Mouse (Mus musculus): ENCODE data around the gene Nrn1. TPM values are rescaled to one million over a fixed set of nuclear protein-coding genes. Genes with fewer than 3 reads are reported as not detected.
A peak's percentile ranks its signal among the peaks of the same experiment; 100 is the strongest.

Nrn1 gene
- total and polyA plus RNA-seq, 2 experiments, result 213 to 292 TPM

GRCm38 (mm10) chr13:36696351-36696771 lies 38.6 kb downstream of the Nrn1 start:
- peaks cover 2% of the 10 kb centered on the region; the same call in 1 of the 2 replicates for H3K4me1 ChIP-seq (ENCODE audit: control insufficient read depth, insufficient read depth, low read length)
- H3K27ac ChIP-seq (replicated peaks; ENCODE audit: insufficient read depth, low read depth, low read length), result peak overlapping the region; percentile 59
- H3K36me3 ChIP-seq (ENCODE audit: control insufficient read depth, insufficient read depth, low read length), result no peaks in the 10 kb centered on the region
- 14% methylated on average over 8 of the region's 8 CpGs for WGBS
- no peak for TF ChIP-seq POLR2A (IDR thresholded peaks at IDR 0.05; ENCODE audit: extremely low read depth, insufficient read depth, low read length)
- no peak for TF ChIP-seq CTCF (IDR thresholded peaks at IDR 0.05; ENCODE audit: low read depth, low read length)
- DNase-seq (ENCODE audit: extremely low read depth, low read depth, low spot score), result peak; percentile 92
- H3K79me2 ChIP-seq (ENCODE audit: control insufficient read depth, insufficient read depth, low read length), result no peaks in the 10 kb centered on the region
- H3K4me3 ChIP-seq (ENCODE audit: insufficient read depth, low read depth, low read length), result no peak overlapping the region
- no peaks in the 10 kb centered on the region for H3K27me3 ChIP-seq (ENCODE audit: control insufficient read depth, insufficient read depth, low read length)
- H3K9ac ChIP-seq (ENCODE audit: low read depth, low read length), result peak overlapping the region; percentile 32

GRCm38 (mm10) chr13:36695516-36696201 lies 39.3 kb downstream of the Nrn1 start:
- TF ChIP-seq POLR2A (IDR thresholded peaks at IDR 0.05; ENCODE audit: extremely low read depth, insufficient read depth, low read length) (no peak), CTCF (IDR thresholded peaks at IDR 0.05; ENCODE audit: low read depth, low read length) (no peak)
- Histone ChIP-seq H3K36me3 (ENCODE audit: control insufficient read depth, insufficient read depth, low read length) (no peaks in the 10 kb centered on the region), H3K4me1 (ENCODE audit: control insufficient read depth, insufficient read depth, low read length) (peaks cover 2% of the 10 kb centered on the region; the same call in 1 of the 2 replicates), H3K27ac (replicated peaks; ENCODE audit: insufficient read depth, low read depth, low read length) (peak overlapping the region; percentile 59), H3K27me3 (ENCODE audit: control insufficient read depth, insufficient read depth, low read length) (no peaks in the 10 kb centered on the region), H3K4me3 (ENCODE audit: insufficient read depth, low read depth, low read length) (no peak overlapping the region), H3K79me2 (ENCODE audit: control insufficient read depth, insufficient read depth, low read length) (no peaks in the 10 kb centered on the region), H3K9ac (ENCODE audit: low read depth, low read length) (no peak overlapping the region)
- 45% methylated on average over 7 of the region's 7 CpGs for WGBS
- DNase-seq (ENCODE audit: extremely low read depth, low read depth, low spot score), result no peak

- peak; percentile 76 for DNase-seq (ENCODE audit: extremely low read depth, low read depth, low spot score)
- peaks cover 8% of the 10 kb centered on the region for H3K4me1 ChIP-seq (ENCODE audit: control insufficient read depth, insufficient read depth, low read length)
- H3K79me2 ChIP-seq (ENCODE audit: control insufficient read depth, insufficient read depth, low read length), result no peaks in the 10 kb centered on the region
- no peak overlapping the region for H3K4me3 ChIP-seq (ENCODE audit: insufficient read depth, low read depth, low read length)
- no peaks in the 10 kb centered on the region for H3K36me3 ChIP-seq (ENCODE audit: control insufficient read depth, insufficient read depth, low read length)
- whole genome bisulfite sequencing, result 15% methylated on average over 4 of the region's 4 CpGs
- no peak overlapping the region for H3K9ac ChIP-seq (ENCODE audit: low read depth, low read length)
- no peak for TF ChIP-seq CTCF (IDR thresholded peaks at IDR 0.05; ENCODE audit: low read depth, low read length)
- TF ChIP-seq POLR2A (IDR thresholded peaks at IDR 0.05; ENCODE audit: extremely low read depth, insufficient read depth, low read length), result no peak
- H3K27ac ChIP-seq (replicated peaks; ENCODE audit: insufficient read depth, low read depth, low read length), result 0 out of 2 replicates have a peak overlapping the region, but pooled peaks have one; percentile 26
- no peaks in the 10 kb centered on the region for H3K27me3 ChIP-seq (ENCODE audit: control insufficient read depth, insufficient read depth, low read length)
Measured at GRCm38 (mm10) chr13:36683581-36683980, 51.4 kb downstream of the Nrn1 start.

GRCm38 (mm10) chr13:36680690-36681355 lies 54.1 kb downstream of the Nrn1 start:
- TF ChIP-seq POLR2A (IDR thresholded peaks at IDR 0.05; ENCODE audit: extremely low read depth, insufficient read depth, low read length) (no peak), CTCF (IDR thresholded peaks at IDR 0.05; ENCODE audit: low read depth, low read length) (no peak)
- Histone ChIP-seq H3K4me3 (ENCODE audit: insufficient read depth, low read depth, low read length) (no peak overlapping the region), H3K4me1 (ENCODE audit: control insufficient read depth, insufficient read depth, low read length) (peaks cover 8% of the 10 kb centered on the region), H3K27ac (replicated peaks; ENCODE audit: insufficient read depth, low read depth, low read length) (peak overlapping the region; percentile 71), H3K79me2 (ENCODE audit: control insufficient read depth, insufficient read depth, low read length) (no peaks in the 10 kb centered on the region), H3K27me3 (ENCODE audit: control insufficient read depth, insufficient read depth, low read length) (no peaks in the 10 kb centered on the region), H3K36me3 (ENCODE audit: control insufficient read depth, insufficient read depth, low read length) (no peaks in the 10 kb centered on the region), H3K9ac (ENCODE audit: low read depth, low read length) (no peak overlapping the region)
- DNase-seq (ENCODE audit: extremely low read depth, low read depth, low spot score), result peak; percentile 89
- WGBS, result 22% methylated on average over 8 of the region's 8 CpGs

- Histone ChIP-seq H3K27me3 (ENCODE audit: control insufficient read depth, insufficient read depth, low read length) (no peaks in the 10 kb centered on the region), H3K9ac (ENCODE audit: low read depth, low read length) (no peak overlapping the region), H3K79me2 (ENCODE audit: control insufficient read depth, insufficient read depth, low read length) (no peaks in the 10 kb centered on the region), H3K27ac (replicated peaks; ENCODE audit: insufficient read depth, low read depth, low read length) (no peak overlapping the region), H3K36me3 (ENCODE audit: control insufficient read depth, insufficient read depth, low read length) (no peaks in the 10 kb centered on the region), H3K4me3 (ENCODE audit: insufficient read depth, low read depth, low read length) (no peak overlapping the region), H3K4me1 (ENCODE audit: control insufficient read depth, insufficient read depth, low read length) (peaks cover 8% of the 10 kb centered on the region)
- DNase-seq (ENCODE audit: extremely low read depth, low read depth, low spot score), result peak; percentile 54
- TF ChIP-seq CTCF (IDR thresholded peaks at IDR 0.05; ENCODE audit: low read depth, low read length) (no peak), POLR2A (IDR thresholded peaks at IDR 0.05; ENCODE audit: extremely low read depth, insufficient read depth, low read length) (no peak)
- WGBS, result 55% methylated on average over 1 of the region's 1 CpGs
Measured at GRCm38 (mm10) chr13:36679345-36679744, 55.6 kb downstream of the Nrn1 start.

All from liver, adult 2 months (tissue).